Mouse (Mus musculus) mesoderm, embryonic 11.5 days (tissue): ENCODE data around the gene Klf6.
A peak's percentile ranks its signal among the peaks of the same experiment; 100 is the strongest.

Experiments used
- DNase-seq: peaks from one replicate; pipeline ENCODE4 v3.0.0-alpha.2; 2012; ENCODE audit warnings: low read depth, low spot score

Gene Klf6

GRCm38 (mm10) chr13:5861157-5862002 lies at the start of gene Klf6:
Klf6 (plus strand) TSS chr13:5861482.
- DNase-seq, result peak; percentile 99

DNA sequence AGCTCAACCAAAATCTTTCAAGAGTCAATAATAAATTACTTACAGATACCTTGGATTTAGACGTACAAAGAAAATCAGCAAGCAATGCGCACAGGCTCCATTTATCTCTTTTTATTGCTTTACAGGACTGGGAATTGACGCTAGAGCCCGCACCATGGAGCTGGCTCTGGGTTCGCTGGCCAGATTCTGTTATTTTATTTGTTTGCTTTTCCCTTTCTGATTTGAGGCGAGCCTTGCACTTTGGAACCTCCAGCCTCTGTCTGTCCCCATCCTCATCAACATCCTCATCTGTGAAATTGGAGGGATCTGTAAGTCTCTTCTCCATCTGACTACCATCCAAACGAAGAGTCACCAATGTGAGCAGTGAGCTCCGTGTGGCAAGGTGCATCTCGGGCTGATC lies 47.8 kb upstream of the Klf6 start:
- no peak for DNase-seq

- no peak for DNase-seq
Measured at GRCm38 (mm10) chr13:5817250-5817649, 44.0 kb upstream of the Klf6 start.

GRCm38 (mm10) chr13:5819173-5819572 lies 42.1 kb upstream of the Klf6 start:
- no peak for DNase-seq

- no peak for DNase-seq
Measured at GRCm38 (mm10) chr13:5822586-5822985, 38.7 kb upstream of the Klf6 start.

DNA sequence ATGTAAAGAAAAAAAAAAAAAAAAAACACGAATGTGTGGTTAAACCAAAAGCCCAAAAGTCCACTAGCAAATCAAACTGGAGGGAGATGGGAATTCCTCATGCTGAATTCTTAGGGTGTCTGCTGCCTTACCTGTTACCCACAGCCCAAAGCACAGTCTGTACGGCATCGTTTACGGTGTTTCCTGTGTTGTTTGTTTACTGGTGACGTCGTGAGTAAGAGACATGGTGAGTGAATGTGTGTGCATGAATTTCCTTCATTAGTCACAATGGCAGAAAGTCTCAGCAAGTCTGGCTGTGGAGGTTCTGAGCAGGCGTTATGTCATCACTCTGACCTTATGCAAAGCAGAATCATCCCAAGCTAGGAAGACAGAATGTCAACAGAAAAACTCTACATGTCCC lies 38.1 kb upstream of the Klf6 start:
- no peak for DNase-seq

DNA sequence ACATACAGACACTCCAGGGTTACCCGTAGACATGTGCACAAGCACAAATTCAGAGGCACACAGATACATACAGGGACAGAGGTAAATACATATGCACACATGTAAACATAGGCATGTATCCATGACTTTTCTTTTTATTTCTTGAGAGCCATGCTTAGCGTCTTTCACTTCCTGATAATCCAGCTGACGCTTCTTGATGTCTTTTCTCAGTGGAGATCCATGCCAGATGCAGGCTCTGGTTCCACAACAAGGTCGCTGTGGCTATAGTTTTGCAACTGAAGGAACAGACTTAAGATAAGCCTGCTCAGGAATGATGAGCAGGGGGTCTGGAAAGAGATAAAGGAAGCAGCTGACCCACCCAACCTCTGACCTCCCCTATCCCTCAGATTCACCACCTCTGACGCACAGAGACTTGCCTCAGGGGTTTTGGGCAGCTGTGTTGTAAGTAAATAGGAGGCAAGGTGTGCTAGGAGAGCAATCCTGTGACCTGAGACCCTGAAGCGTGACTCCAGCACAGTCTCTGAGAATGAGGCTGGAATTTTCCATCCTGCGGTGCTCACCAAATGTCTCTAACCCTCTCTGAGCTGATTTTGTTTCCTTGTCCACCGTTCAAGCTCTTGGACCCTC lies 37.0 kb upstream of the Klf6 start:
- no peak for DNase-seq

DNA sequence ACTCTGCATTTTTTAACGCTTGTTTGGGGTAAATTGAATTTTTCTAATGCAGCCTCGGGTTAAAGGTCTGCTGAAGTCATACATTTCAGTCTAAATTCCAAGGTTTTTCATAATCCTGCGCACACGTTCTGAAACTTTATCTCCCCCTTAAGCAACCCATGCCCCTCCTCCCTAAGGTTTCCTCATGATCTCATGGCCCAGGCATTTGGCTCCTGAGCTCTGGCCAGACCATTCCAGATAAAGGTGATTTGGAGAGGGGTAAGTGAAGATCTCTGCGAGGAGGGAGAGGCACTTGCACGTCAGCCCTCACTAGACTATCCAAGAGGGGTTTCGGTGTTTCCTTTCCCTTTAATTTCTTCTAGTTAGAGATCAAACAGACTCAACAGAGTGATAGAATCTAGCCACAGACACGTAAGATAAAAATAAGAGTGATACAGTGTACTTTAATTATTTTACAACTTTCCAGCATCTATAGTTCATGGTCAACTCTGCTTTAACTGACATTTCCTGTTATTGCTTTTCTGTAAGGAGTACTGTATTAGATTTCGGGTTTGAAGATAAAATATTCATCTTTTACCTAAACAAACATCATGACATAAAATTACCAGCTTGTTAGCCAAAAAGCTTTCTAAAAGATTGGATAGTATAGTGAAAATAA lies 35.0 kb upstream of the Klf6 start:
- peak; percentile 61 for DNase-seq

- no peak for DNase-seq
Measured at GRCm38 (mm10) chr13:5831976-5832375, 29.3 kb upstream of the Klf6 start.

- no peak for DNase-seq
Measured at GRCm38 (mm10) chr13:5837174-5837777, 24.0 kb upstream of the Klf6 start.

- no peak for DNase-seq
Measured at GRCm38 (mm10) chr13:5841418-5841817, 19.9 kb upstream of the Klf6 start.

GRCm38 (mm10) chr13:5842911-5843310 lies 18.4 kb upstream of the Klf6 start:
- no peak for DNase-seq

DNA sequence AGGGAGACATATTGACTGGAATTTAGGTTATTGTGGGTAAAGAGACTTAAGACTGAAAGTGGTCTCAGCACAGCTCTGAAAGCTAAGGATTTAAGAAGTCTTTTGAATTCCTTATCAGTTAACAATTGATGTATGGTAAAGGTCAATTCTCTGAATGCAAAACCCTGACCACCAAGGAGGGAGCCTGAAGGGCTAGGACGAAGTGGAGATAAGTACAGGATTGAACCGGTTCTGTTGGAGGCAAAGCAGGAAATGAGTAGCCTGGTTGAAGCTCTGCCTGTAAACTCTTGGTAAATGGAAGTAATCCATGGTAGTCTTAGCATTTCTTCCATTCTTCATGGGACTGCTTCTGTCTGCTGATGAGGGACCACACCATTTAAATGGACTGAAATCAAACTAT lies 17.5 kb upstream of the Klf6 start:
- no peak for DNase-seq

DNA sequence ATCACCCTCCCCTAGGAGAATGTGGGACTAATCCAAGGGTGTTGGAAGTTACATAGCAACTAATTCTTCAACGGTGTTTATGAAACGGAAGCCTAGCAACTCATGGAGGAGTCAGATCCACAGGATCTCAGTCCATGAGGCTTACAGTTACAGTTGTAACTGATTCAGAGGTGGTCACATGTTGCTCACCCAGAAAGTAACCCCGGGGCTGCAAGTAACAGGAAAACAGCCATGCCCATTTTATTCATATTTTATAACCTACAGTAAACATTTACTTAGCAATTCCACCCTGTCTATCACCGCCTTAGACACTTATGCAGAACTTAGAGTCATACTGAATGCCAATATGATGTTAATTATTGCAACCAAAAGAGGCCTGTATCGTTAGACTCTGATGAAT lies 16.9 kb upstream of the Klf6 start:
- no peak for DNase-seq

- no peak for DNase-seq
Measured at GRCm38 (mm10) chr13:5845161-5845590, 16.1 kb upstream of the Klf6 start.

DNA sequence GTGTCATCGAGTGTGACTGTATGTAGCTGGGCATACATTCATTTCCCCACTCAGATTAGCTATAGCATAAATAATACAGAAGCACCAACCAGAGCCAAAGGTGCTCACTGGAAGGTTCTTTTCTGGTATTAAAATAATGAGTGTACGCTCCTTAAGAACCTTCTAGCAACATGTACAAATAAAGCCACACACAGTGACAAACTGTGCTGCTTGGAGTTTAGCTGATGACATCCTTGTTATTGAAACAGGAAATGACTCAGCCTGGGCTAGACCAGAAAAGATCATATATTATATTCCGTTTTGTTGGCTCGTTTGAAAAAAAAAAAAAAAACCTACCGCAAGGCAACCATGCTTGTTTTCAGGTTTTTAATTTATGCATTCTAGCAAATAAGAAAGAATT lies 15.7 kb upstream of the Klf6 start:
- no peak for DNase-seq

DNA sequence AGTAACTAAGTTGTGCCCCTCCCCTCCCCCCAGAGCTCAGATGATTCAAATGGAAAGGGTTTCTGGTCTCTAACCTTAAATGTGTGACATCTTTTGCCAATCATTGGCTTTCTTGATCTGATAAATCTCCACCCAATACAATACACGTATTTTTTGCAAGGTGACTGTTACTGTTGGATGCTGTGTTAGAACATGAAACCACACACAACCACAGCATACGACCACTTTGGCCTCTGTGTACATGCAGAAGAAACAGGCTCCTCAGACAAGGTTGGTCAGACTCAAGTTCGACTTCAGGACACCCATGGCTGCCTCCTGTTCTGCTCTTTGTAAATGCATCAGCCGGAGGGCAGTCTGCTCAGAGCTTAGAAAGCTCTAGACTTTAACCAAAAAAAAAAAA lies 14.4 kb upstream of the Klf6 start:
- no peak for DNase-seq

DNA sequence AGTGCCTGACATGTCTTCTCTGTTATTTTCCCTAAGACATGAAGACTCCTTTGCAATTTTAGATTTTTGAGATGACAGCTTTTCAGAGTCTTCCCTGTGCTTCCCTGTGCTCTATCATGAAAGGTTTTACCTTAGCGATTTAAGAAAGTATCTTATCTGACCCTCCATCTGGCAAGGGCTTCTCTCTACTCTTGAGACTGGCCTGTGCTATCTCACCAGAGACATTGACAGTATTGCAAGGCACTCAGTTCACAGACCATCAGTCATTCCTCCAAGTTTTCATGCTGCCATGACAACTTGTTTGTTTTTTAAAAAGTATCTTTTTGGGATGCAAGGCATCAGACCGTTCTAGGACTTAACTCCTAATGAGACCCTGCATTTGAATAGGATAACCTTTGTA lies 13.5 kb upstream of the Klf6 start:
- DNase-seq, result no peak

DNA sequence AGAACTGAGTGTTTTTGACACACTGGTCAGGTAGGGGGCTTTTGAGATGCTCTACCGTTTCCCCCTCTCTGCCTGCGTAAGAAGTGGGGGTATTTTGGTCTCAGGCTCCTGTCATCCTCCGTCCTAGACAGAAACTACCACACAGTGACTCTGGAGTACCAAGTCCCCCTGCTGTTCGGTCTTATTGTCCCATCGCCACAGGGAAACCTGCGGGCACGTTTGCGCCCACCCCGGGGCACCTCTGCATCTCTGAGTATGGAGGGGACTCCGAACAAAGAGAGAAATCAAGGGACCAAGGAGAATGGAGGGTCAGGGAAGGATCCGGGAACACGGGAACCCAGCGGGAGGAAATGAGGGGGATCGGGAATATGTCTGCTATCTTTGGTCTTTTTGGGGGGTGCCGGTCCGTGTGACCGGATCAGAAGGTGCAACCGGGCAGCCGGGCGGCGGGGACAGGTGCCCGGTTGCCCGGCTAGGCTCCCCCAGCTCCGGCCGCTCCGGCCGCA lies 578 bp upstream of the Klf6 start:
- DNase-seq, result peak; percentile 61

DNA sequence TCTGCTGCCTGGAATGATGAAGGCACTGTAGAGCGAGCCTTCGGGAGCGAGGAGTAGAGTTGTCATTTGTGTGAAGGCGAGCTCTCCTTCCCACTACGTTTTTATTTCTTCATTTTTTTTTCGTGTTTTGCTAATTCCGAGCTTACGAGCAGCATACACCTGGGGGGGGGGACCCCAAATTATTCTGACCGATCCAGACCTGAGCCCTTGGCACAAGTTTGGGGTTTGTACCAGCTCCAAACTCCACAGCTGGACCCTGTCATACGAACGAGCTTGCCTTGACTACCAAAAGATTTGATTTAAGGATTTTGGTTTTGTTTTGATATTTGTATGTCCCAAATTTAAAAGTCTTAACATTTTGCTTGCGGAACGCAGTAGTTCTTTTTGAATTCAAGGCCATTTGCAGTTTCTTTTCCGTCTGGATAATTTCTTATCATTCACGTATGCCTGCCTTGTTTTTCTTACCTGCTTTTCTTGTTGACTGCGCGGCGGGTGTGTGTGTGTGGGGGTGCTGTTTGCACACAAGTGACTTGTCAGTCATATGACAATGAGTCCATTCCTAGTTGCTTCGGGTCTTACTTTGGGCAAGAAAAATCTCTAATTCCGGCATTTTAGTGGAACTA lies 832 bp downstream of the Klf6 start:
- no peak for DNase-seq

DNA sequence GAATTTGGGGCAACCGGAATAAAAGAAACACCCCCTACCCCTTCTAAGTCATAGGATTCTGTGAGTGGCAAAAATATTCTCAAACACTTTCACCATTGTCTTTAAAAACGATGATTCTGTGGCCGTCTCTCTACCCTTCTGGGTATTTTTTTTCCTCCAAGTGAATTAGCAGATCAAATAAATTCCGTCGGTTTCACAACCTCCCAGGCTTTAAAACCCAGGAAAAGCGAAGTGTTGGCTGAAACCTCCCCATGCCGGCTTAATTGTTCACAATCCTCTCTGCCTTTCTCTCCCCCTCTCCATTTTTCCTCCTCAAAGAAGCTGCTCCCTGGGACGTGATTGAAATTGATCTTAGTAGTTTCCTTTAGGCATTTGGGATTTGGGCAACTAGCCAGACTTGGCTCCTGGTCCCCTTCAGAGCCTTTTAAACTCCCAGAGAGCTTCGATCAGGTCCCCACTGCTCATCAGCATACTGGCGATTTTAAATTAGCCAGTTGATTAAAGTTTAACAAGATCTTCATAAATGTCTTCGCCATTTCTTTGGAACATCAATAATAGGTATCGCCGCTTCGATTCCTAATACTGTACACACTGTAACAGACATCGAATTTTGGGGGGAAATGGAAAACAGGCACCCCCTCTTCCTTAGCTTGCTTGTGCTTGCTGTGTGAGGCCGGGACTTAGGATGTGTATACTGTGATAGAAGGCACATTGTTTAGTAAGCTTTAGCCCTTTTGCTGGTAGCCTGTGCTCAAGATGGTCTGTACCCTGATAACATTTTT lies 1.5 kb downstream of the Klf6 start:
- no peak for DNase-seq
